Mouse (Mus musculus) intestine, postnatal 0 days (tissue): ENCODE measurements around the gene Tnnt2. TPM values are rescaled to one million over a fixed set of nuclear protein-coding genes. Genes with fewer than 3 reads are reported as not detected.

Experiments
- ATAC-seq: fragments of 200-750 bp; cut with Nextera tagmentation; 2 replicates; pipeline ENCODE4 v1.8.0; 2017; ENCODE audit warnings: mild to moderate bottlenecking, moderate TSS enrichment, moderate library complexity
- H3K27ac ChIP-seq: fragments of 300-500 bp; sonication (generic); 2 replicates; pipeline ENCODE4 v1.5.1; 2014; ENCODE audit warnings: mild to moderate bottlenecking, low read depth, low read length, moderate library complexity
- H3K27me3 ChIP-seq: fragments of 300-500 bp; sonication (generic); replicated peaks from 2 replicates; pipeline ENCODE4 v1.6.1; 2014; ENCODE audit warnings: low read length, mixed read lengths; ENCODE audit not compliant: control insufficient read depth, insufficient read depth
- H3K36me3 ChIP-seq: fragments of 300-500 bp; sonication (generic); 2 replicates; pipeline ENCODE4 v1.6.1; 2014; ENCODE audit warnings: mild to moderate bottlenecking, moderate library complexity; ENCODE audit not compliant: control insufficient read depth, insufficient read depth
- H3K4me1 ChIP-seq: fragments of 300-500 bp; sonication (generic); replicated peaks from 2 replicates; pipeline ENCODE4 v1.6.1; 2014; ENCODE audit warnings: antibody characterized with exemption, low read length, mixed read lengths; ENCODE audit not compliant: control insufficient read depth, insufficient read depth
- H3K4me2 ChIP-seq: fragments of 300-500 bp; sonication (generic); replicated peaks from 2 replicates; pipeline ENCODE4 v1.6.1; 2014; ENCODE audit warnings: low read depth, mild to moderate bottlenecking, moderate library complexity
- H3K4me3 ChIP-seq: fragments of 300-500 bp; sonication (generic); 2 replicates; pipeline ENCODE4 v1.5.1; 2014; ENCODE audit warnings: low read depth, low read length
- H3K9ac ChIP-seq: fragments of 300-500 bp; sonication (generic); 2 replicates; pipeline ENCODE4 v1.6.1; 2014; ENCODE audit warnings: mild to moderate bottlenecking, low read depth, low read length
- H3K9me3 ChIP-seq: fragments of 300-500 bp; sonication (generic); 2 replicates; pipeline ENCODE4 v1.6.1; 2016; ENCODE audit warnings: mixed run types; ENCODE audit not compliant: control insufficient read depth
- CTCF ChIP-seq: sonication (generic); IDR thresholded peaks from 2 replicates; pipeline ENCODE4 v1.5.1; 2016; ENCODE audit warnings: low read depth, mild to moderate bottlenecking, control low read depth, antibody characterized with exemption, moderate library complexity
- WGBS: fragments of 180-500 bp; shearing (Covaris S2); extraction: QIAGEN DNeasy Blood & Tissue Kit; methylation state at CpG from one replicate; pipeline ENCODE4 v1.1.7; 2014; 5-methylcytosine and 5-hydroxymethylcytosine counted together
- polyA plus RNA-seq: library from polyadenylated mRNA; unstranded; fragments of >200 nt; fragmentation: Nextera tagmentation; extraction: Ambion mirVana; gene quantifications from 2 replicates; pipeline ENCODE4 v1.2.1, GENCODE M21; 2015

The Tnnt2 gene
- polyA plus RNA-seq, 1 experiment from 2014 or later: 56.8 TPM

- Histone ChIP-seq H3K9ac (no peak overlapping the region), H3K4me2 (no peak overlapping the region), H3K27me3 (no peaks in the 10 kb centered on the region), H3K9me3 (no peaks in the 10 kb centered on the region), H3K36me3 (no peaks in the 10 kb centered on the region), H3K4me3 (no peak overlapping the region), H3K4me1 (no peaks in the 10 kb centered on the region), H3K27ac (no peak overlapping the region)
- ATAC-seq: no peak
- 63% methylated on average over 15 of the region's 15 CpGs for WGBS
- no peak for TF ChIP-seq CTCF
Measured at GRCm38 (mm10) chr1:135840675-135841395, 4.7 kb downstream of the Tnnt2 start.

DNA sequence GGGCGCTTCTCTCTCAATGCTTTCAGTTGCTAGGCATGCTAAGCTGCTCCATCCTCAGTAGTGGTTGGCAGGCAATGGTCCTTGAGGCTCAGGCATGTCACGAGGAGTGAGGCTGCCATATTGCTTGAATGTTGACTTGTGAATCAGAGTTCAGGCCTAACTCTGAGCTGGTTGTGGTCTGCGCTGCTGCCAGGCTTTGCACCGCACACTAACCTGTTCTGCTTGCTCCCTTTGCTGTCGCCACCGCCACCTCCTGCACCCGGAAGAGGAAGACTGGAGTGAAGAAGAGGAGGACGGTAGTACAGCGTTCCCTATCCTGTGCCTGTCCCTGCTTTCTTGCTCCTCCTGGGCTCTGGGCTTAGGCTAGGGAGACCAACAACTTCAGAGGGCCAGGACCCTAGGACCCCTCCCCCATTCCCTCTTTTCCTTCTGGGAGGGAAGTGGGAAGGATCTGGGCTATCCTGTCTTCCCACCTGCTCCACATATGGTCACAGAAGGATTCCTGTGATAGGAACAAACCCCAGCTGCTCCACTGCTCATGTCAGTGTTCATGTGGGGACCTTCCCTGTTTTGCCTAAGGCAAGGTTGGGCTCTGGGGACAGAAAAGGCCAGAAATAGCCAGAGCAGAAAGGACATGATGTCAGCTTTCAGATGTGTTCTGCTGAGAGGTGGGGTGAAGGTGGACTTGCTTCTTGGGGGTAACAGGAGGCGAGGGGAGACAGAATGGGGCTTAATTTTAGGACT lies 7.5 kb downstream of the Tnnt2 start:
- WGBS: 90% methylated on average over 10 of the region's 10 CpGs
- H3K4me3 ChIP-seq: no peak overlapping the region

GRCm38 (mm10) chr1:135844481-135844880 lies 8.3 kb downstream of the Tnnt2 start:
- ATAC-seq: no peak
- Histone ChIP-seq H3K4me1 (no peaks in the 10 kb centered on the region), H3K4me2 (no peak overlapping the region), H3K36me3 (no peaks in the 10 kb centered on the region), H3K27ac (no peak overlapping the region), H3K9ac (no peak overlapping the region), H3K4me3 (no peak overlapping the region), H3K27me3 (no peaks in the 10 kb centered on the region), H3K9me3 (no peaks in the 10 kb centered on the region)
- 67% methylated on average over 6 of the region's 6 CpGs for WGBS
- TF ChIP-seq CTCF: no peak

More for the DNA sequence above, 7.5 kb downstream of the Tnnt2 start:
- Histone ChIP-seq H3K4me1 (no peaks in the 10 kb centered on the region), H3K4me2 (no peak overlapping the region), H3K36me3 (no peaks in the 10 kb centered on the region), H3K27me3 (no peaks in the 10 kb centered on the region), H3K9me3 (no peaks in the 10 kb centered on the region), H3K27ac (no peak overlapping the region), H3K9ac (no peak overlapping the region)
- TF ChIP-seq CTCF: no peak
- ATAC-seq: no peak

- H3K4me3 ChIP-seq: no peak overlapping the region
- no peaks in the 10 kb centered on the region for H3K27me3 ChIP-seq
- TF ChIP-seq CTCF: no peak
- no peaks in the 10 kb centered on the region for H3K36me3 ChIP-seq
- WGBS: 77% methylated on average over 5 of the region's 5 CpGs
- H3K9me3 ChIP-seq: no peaks in the 10 kb centered on the region
- no peak overlapping the region for H3K9ac ChIP-seq
- H3K27ac ChIP-seq: no peak overlapping the region
- no peaks in the 10 kb centered on the region for H3K4me1 ChIP-seq
- no peak for ATAC-seq
- no peak overlapping the region for H3K4me2 ChIP-seq
Measured at GRCm38 (mm10) chr1:135846632-135847031, 10.5 kb downstream of the Tnnt2 start.

- peak; percentile 85 for TF ChIP-seq CTCF
Measured at GRCm38 (mm10) chr1:135847139-135847562, 11.0 kb downstream of the Tnnt2 start.

DNA sequence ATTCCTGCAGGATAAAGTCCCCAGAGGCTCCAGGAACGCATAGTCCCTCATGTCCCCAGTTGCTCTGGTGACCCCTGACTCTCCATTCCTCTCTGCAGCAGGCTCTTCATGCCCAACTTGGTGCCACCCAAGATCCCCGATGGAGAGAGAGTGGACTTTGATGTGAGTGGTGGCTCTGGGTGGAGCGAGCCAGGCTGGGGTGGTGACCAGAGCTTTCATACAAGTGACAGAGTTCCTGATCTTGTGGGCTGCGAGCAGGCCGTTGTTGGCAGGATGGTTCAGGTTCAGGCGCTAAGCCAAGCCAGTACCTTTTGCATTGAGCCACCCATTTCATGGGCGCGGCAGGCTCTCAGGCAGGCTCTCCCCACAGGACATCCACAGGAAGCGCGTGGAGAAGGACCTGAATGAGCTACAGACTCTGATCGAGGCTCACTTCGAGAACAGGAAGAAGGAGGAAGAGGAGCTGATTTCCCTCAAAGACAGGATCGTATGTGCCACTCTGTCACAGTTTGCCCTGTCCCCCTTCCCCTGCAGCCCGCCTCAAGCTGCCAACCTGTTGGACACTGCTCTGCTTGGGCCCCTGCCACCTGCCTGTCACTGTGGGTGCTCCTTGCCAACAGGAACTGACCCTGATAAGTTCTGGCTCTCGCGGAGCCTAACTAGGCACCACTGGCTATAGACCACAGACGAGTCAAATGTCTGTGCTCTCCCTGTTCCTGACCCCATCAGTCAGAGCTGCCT lies 11.6 kb downstream of the Tnnt2 start:
- no peak for TF ChIP-seq CTCF
- no peak overlapping the region for H3K4me2 ChIP-seq
- peaks cover 6% of the 10 kb centered on the region; the same call in 1 of the 2 replicates for H3K4me1 ChIP-seq
- H3K4me3 ChIP-seq: no peak overlapping the region
- no peak overlapping the region for H3K27ac ChIP-seq
- H3K9ac ChIP-seq: no peak overlapping the region
- no peaks in the 10 kb centered on the region for H3K9me3 ChIP-seq
- ATAC-seq: no peak
- 72% methylated on average over 17 of the region's 17 CpGs for WGBS
- H3K36me3 ChIP-seq: no peaks in the 10 kb centered on the region
- no peaks in the 10 kb centered on the region for H3K27me3 ChIP-seq

More at GRCm38 (mm10) chr1:135847139-135847562, 11.0 kb downstream of the Tnnt2 start:
- Histone ChIP-seq H3K4me2 (0 out of 2 replicates have a peak overlapping the region, but pooled peaks have one; percentile 3), H3K4me3 (no peak overlapping the region), H3K27ac (no peak overlapping the region), H3K9me3 (no peaks in the 10 kb centered on the region), H3K36me3 (no peaks in the 10 kb centered on the region), H3K27me3 (no peaks in the 10 kb centered on the region), H3K4me1 (0 out of 2 replicates have a peak, but pooled peaks cover under 1% of the 10 kb centered on the region), H3K9ac (no peak overlapping the region)
- 26% methylated on average over 6 of the region's 6 CpGs for WGBS
- peak; percentile 55 for ATAC-seq
